Comparison of ENCODE assay signal across 9 mouse cellular contexts in genomic region chr13:104863127-104863979, GRCm38 (mm10). TPM values are rescaled to one million over a fixed set of nuclear protein-coding genes. Genes with fewer than 3 reads are reported as not detected.
DNase-seq lines count a peak whose midpoint lies in the region; ATAC-seq and TF ChIP-seq lines count a peak whose summit lies in the region.
"Had no signal": no experiment of that assay in that cellular context is flagged by ENCODE, and none has a peak within 500 bp of the region (broad histone marks: within the 10 kb centered on the region; RNA-seq: fewer than 3 reads in every experiment).

Gene Shisal2b (minus strand): TSS chr13:104863893.

- DNase-seq in left cerebral cortex, adult 2 months (ENCODE audit: extremely low spot score in 1 of 2, low spot score in 2 of 2): peak; percentile 11 to 24
- DNase-seq in left cerebral cortex, adult 8-10 months (ENCODE audit: low spot score in 2 of 2): no peak
- DNase-seq in forebrain, embryonic 10.5 days (ENCODE audit: extremely low spot score, low spot score): peak; percentile 59
- DNase-seq in yolk sac, embryonic 10.5 days (ENCODE audit: low spot score): peak; percentile 29

- 5% methylated on average over 38 of the region's 38 CpGs for WGBS in forebrain, embryonic 10.5 days
- 2% methylated on average over 38 of the region's 38 CpGs for WGBS in hindbrain, embryonic 16.5 days
- 4% methylated on average over 38 of the region's 38 CpGs for WGBS in liver, embryonic 15.5 days (ENCODE audit: insufficient replicate concordance)
- 4% methylated on average over 38 of the region's 38 CpGs for WGBS in olfactory bulb, adult 2 months

- no peaks in the 10 kb centered on the region for H3K36me3 ChIP-seq in forebrain, embryonic 10.5 days (replicated peaks)
- H3K36me3 ChIP-seq in hindbrain, embryonic 16.5 days (ENCODE audit: control insufficient read depth, insufficient read depth, low read length): no peaks in the 10 kb centered on the region
- no peaks in the 10 kb centered on the region for H3K36me3 ChIP-seq in liver, embryonic 15.5 days (replicated peaks)

- peaks cover 12% of the 10 kb centered on the region for H3K4me1 ChIP-seq in forebrain, embryonic 10.5 days
- no peaks in the 10 kb centered on the region for H3K4me1 ChIP-seq in hindbrain, embryonic 16.5 days (ENCODE audit: control insufficient read depth, insufficient read depth, low read depth, low read length)
- peaks cover 8% of the 10 kb centered on the region; the same call in 1 of the 2 replicates for H3K4me1 ChIP-seq in liver, embryonic 15.5 days (replicated peaks)
- peaks cover 8% of the 10 kb centered on the region for H3K4me1 ChIP-seq in olfactory bulb, adult 2 months (ENCODE audit: control insufficient read depth, insufficient read depth, low read length)

- no peak within 1 kb of the TSS for H3K27ac ChIP-seq in left cerebral cortex, adult 2 months
- H3K27ac ChIP-seq in forebrain, embryonic 10.5 days: peak within 1 kb of the TSS; percentile 80
- no peak within 1 kb of the TSS for H3K27ac ChIP-seq in hindbrain, embryonic 16.5 days (ENCODE audit: low read depth, low read length)
- no peak within 1 kb of the TSS for H3K27ac ChIP-seq in liver, embryonic 15.5 days (replicated peaks)
- H3K27ac ChIP-seq in olfactory bulb, adult 2 months (ENCODE audit: insufficient read depth, low read depth, low read length): no peak within 1 kb of the TSS

- peak within 1 kb of the TSS; percentile 99 for H3K4me2 ChIP-seq in hindbrain, embryonic 16.5 days (ENCODE audit: low read length)
- peak within 1 kb of the TSS; percentile 69 for H3K4me2 ChIP-seq in liver, embryonic 15.5 days

- peak within 1 kb of the TSS; percentile 50 for H3K4me3 ChIP-seq in left cerebral cortex, adult 2 months
- H3K4me3 ChIP-seq in forebrain, embryonic 10.5 days: peak within 1 kb of the TSS; percentile 62
- peak within 1 kb of the TSS; percentile 58 for H3K4me3 ChIP-seq in hindbrain, embryonic 16.5 days (ENCODE audit: low read length)
- peak within 1 kb of the TSS; percentile 44 for H3K4me3 ChIP-seq in liver, embryonic 15.5 days (replicated peaks)
- peak within 1 kb of the TSS; percentile 47 for H3K4me3 ChIP-seq in olfactory bulb, adult 2 months (ENCODE audit: insufficient read depth, low read depth, low read length)

- peak within 1 kb of the TSS; percentile 74 for H3K9ac ChIP-seq in hindbrain, embryonic 16.5 days (ENCODE audit: low read depth, low read length)
- H3K9ac ChIP-seq in liver, embryonic 15.5 days: no peak within 1 kb of the TSS

- H3K9me3 ChIP-seq in forebrain, embryonic 10.5 days: no peaks in the 10 kb centered on the region
- peaks cover 5% of the 10 kb centered on the region; the same call in 1 of the 2 replicates for H3K9me3 ChIP-seq in hindbrain, embryonic 16.5 days (ENCODE audit: control insufficient read depth, low read length)
- H3K9me3 ChIP-seq in liver, embryonic 15.5 days (replicated peaks): no peaks in the 10 kb centered on the region

- intact Hi-C loops in left cerebral cortex, adult 2 months (cut with DNase I): no loop called here

- ATAC-seq in cerebellum, adult (ENCODE audit: insufficient number of reproducible peaks, low FRiP score, low TSS enrichment): peak; percentile 79
- peak; percentile 94 for ATAC-seq in hindbrain, embryonic 16.5 days
- peak; percentile 34; the same call in 1 of the 2 replicates for ATAC-seq in liver, embryonic 15.5 days (ENCODE audit: insufficient read depth)

- TF ChIP-seq POLR2A in olfactory bulb, adult 2 months (IDR thresholded peaks at IDR 0.05; ENCODE audit: insufficient read depth, low read depth, low read length): no peak

- TF ChIP-seq CTCF in left cerebral cortex, adult 2 months (IDR thresholded peaks at IDR 0.05): no peak
- TF ChIP-seq CTCF in olfactory bulb, adult 2 months (IDR thresholded peaks at IDR 0.05; ENCODE audit: insufficient read depth, low read depth, low read length): no peak

- peaks cover 43% of the 10 kb centered on the region for H3K27me3 ChIP-seq in forebrain, embryonic 10.5 days (ENCODE audit: poor library complexity, severe bottlenecking)
- H3K27me3 ChIP-seq in hindbrain, embryonic 16.5 days (replicated peaks; ENCODE audit: control insufficient read depth, insufficient read depth, low read length): no peaks in the 10 kb centered on the region
- H3K27me3 ChIP-seq in liver, embryonic 15.5 days: peaks cover 36% of the 10 kb centered on the region

RNA-seq across cellular contexts. Expression of gene Shisal2b, which starts in this region (rescaled TPM):
- under 1 TPM; 0.26 to 0.27 TPM for total RNA-seq in left cerebral cortex, adult 2 months (2021)
- total RNA-seq in left cerebral cortex, adult 8-10 months (2022): 1 to 10 TPM in 2 of 4 experiments, under 1 TPM in 1, not detected in 1; 0.48 to 1.4 (median 1.1) TPM
- polyA plus RNA-seq in forebrain, embryonic 10.5 days (2016; fragmentation: Nextera tagmentation; extraction: Ambion mirVana): 0.71 TPM in 1 of 2 replicates, not detected in the other
- polyA plus RNA-seq in hindbrain, embryonic 16.5 days (2015; fragmentation: Nextera tagmentation; extraction: Ambion mirVana): 2.3 and 2.6 TPM in 2 replicates
- not detected in 2 replicates for polyA plus RNA-seq in liver, embryonic 15.5 days (2015; fragmentation: Nextera tagmentation; extraction: Ambion mirVana)
- polyA plus RNA-seq in olfactory bulb, adult 2 months (2012; ENCODE audit: insufficient read depth, insufficient read length, low replicate concordance, missing spikeins): not detected in 2 replicates
- total RNA-seq: adrenal gland, postnatal 4 days had no signal

Comparison
In these comparisons a context has a peak if more than half of its experiments do, and no peak if none do; other contexts are left out.
1. Peak in DNase-seq and H3K4me3 ChIP-seq in left cerebral cortex, adult 2 months; RNA of the gene not detected or under 1 TPM.
2. Peak in DNase-seq, H3K4me3 ChIP-seq and H3K27ac ChIP-seq in forebrain, embryonic 10.5 days; RNA of the gene not detected or under 1 TPM.
3. Peak in ATAC-seq, H3K4me3 ChIP-seq and H3K4me2 ChIP-seq in liver, embryonic 15.5 days; RNA of the gene not detected or under 1 TPM.
4. ATAC-seq: peak in every context shown above with its lines; median percentile 94 in hindbrain, embryonic 16.5 days; 79 in cerebellum, adult; 34 in liver, embryonic 15.5 days.